Mouse (Mus musculus): ENCODE measurements around the gene Rpl22. TPM values are rescaled to one million over a fixed set of nuclear protein-coding genes. Genes with fewer than 3 reads are reported as not detected.

Rpl22 gene
- polyA plus RNA-seq, 1 experiment = 82.6 TPM

DNA sequence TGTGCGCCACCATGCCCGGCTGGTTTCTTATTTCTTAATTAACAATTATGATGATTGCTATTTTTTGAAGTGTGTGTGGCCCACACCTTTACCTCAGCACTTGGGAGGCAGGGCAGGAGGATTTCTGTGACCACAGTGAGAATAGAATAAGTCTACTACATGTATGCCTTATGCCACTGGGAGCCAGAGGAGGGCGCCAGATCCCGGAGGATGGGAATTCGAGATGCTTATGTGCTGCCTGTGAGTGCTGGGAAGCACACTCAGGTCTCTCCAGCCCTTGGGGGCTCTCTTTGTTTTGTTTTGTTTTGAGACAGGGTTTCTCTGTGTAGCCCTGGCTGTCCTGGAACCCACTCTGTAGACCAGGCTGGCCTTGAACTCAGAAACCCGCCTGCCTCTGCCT lies 3.1 kb downstream of the Rpl22 start:
- no peak for DNase-seq (ENCODE audit: low read depth, low spot score)
- WGBS = 75% methylated on average over 6 of the region's 6 CpGs

GRCm38 (mm10) chr4:152332952-152333351 lies 7.4 kb downstream of the Rpl22 start:
- 29% methylated on average over 2 of the region's 2 CpGs for WGBS
- no peak for DNase-seq (ENCODE audit: low read depth, low spot score)

GRCm38 (mm10) chr4:152333587-152333986 lies 8.0 kb downstream of the Rpl22 start:
- no peak for DNase-seq (ENCODE audit: low read depth, low spot score)
- 95% methylated on average over 12 of the region's 12 CpGs for WGBS

GRCm38 (mm10) chr4:152337772-152338171 lies 12.2 kb downstream of the Rpl22 start:
- 40% methylated on average over 6 of the region's 6 CpGs for WGBS
- no peak for DNase-seq (ENCODE audit: low read depth, low spot score)

GRCm38 (mm10) chr4:152338419-152339292 lies 13.1 kb downstream of the Rpl22 start, which contains the start of gene Chd5:
Gene Chd5 (plus strand): TSS chr4:152338651.
- 2% methylated on average over 94 of the region's 120 CpGs for WGBS
- DNase-seq (ENCODE audit: low read depth, low spot score) = no peak

GRCm38 (mm10) chr4:152339293-152339790 lies 13.8 kb downstream of the Rpl22 start:
- DNase-seq (ENCODE audit: low read depth, low spot score) = no peak
- WGBS = 6% methylated on average over 26 of the region's 26 CpGs

DNA sequence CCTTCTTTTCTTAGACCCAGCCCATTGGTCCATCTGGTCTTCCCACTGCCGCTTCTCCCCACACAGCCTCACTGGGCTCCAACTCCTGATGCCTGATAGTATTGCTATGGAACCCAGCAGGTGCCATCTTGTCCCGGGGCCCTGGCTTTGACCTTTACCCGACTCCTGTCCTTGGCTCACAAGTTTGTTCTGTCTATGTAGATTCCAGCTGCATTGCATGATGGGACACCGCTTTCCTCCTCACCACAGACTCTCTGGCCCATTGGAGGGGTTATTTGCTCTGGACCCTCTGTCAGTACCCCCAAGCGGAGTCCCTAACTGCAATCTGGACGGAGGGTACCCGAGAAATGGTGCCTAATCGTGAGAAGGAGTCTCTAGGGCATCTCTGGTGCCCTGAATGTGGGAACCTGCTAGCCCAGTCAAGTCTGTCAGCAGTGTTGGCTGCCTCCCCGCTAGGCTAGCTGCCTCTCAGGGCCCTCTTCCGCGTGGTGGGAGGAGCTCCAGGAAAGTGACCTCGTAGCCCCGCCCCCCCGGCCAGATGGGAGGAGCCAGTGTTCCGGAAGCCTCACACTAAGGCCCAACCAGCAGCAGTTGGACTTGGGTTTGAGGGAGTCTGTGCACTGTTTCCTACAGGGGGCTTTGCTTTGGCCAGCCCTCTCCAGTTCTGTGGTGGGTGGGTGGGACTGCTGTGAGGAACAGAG lies 15.2 kb downstream of the Rpl22 start:
- WGBS = 40% methylated on average over 15 of the region's 15 CpGs
- DNase-seq (ENCODE audit: low read depth, low spot score) = no peak

DNA sequence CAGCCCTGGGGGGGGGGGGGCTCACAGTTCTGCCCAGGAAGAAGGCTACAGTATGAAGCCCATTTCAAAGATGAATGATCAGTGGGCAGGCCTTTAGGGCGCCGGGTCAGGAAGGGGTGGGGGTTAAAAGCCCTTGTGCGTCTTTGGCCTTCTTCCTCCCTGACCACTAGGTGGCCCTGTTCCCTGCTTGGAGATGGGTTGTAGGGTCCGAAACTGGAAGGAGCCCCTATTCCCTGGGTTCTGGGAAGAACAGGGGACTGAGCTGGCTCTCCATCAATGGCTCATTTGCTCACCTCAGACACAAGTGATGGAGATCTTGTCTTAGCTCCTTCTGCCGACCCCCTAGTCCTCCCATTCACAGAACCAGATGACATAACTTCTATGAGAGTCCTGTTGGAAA lies 17.8 kb downstream of the Rpl22 start:
- DNase-seq (ENCODE audit: low read depth, low spot score) = no peak
- WGBS = 6% methylated on average over 5 of the region's 5 CpGs

DNA sequence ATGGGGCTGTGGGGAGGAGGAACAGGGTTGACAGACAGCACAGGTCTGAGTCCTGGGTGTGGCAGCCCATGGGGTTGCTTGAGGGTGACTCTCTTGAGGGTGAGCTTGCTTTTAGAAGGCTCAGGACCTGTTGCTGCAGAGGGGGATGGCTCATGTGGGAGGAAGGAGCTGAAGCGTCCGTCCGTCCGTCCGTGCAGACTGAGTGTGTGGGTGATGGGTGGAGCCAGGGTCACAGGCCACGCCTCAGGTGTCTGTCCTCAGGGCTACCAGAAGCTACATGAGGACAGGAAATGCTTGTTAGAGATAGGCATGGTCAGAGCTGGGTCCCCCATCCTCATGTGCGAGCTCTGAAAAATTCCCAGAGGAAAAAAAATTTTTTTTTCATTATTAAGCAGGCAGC lies 19.1 kb downstream of the Rpl22 start:
- DNase-seq (ENCODE audit: low read depth, low spot score) = no peak
- 30% methylated on average over 7 of the region's 7 CpGs for WGBS

DNA sequence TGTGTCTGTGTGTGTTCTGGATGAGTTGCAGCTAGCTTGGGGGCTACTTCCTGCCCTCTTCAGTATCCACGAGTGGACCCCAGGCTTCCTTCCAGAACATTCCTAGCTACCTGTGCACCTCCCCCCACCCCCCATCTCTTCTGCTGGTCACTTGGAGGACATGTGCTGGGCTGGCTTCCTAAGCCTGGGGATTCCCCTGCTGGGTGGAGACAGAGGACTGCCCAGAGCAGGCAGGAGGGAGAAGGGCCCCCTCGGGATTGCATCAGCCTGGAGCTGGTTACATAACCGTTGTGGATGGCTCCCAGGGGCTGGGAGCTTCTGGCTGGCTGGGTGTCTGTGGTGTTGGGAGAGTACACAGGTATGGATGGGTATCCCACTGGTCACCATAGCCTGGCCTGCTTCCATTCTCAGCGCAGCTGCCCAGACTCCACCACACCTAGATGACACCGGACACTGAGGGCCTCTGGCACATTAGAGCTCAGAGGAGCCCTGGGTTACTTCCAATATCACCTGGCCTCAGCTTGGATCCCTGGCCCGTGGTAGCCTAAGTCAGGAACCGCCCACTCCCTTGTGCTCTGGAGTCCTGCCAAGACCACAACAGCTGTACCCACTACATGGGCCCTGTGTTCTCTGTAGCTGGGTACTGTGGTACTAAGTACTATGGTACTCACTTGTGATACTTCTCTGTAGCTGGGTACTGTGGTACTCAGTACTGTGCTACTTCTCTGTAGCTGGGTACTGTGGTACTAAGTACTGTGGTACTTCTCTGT lies 19.8 kb downstream of the Rpl22 start:
- no peak for DNase-seq (ENCODE audit: low read depth, low spot score)
- 27% methylated on average over 7 of the region's 7 CpGs for whole genome bisulfite sequencing

DNA sequence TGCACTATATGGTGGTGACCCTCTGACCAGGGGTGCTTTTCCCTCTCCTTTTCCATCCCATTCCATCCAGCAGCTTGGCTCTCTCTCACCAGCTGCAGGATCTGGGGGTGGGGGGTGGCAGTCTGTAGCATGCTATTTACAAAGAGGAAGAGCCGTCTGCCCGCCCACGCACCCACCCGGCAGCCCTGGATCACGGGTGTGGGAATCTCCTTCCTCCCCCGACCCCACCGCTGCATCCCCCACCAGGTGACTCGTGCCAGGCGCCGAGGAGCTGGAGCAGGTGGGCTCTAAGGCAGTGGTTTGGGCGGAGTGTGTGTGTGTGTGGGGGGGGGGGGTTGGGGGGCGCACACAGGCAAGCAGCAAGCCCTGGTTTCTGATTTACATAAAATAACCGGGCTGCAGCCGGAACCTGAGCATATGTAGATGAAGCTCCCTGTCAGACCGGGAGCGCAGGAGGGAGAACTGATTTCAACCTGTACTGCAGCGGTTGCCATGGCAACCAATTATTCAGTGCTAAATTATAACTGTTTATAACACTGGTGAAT lies 24.4 kb downstream of the Rpl22 start:
- DNase-seq (ENCODE audit: low read depth, low spot score) = no peak
- 7% methylated on average over 17 of the region's 17 CpGs for WGBS

- 12% methylated on average over 8 of the region's 8 CpGs for WGBS
- peak; percentile 60 for DNase-seq (ENCODE audit: low read depth, low spot score)
These were observed 25.3 kb downstream of the Rpl22 start for GRCm38 (mm10) chr4:152350722-152351421.

DNA sequence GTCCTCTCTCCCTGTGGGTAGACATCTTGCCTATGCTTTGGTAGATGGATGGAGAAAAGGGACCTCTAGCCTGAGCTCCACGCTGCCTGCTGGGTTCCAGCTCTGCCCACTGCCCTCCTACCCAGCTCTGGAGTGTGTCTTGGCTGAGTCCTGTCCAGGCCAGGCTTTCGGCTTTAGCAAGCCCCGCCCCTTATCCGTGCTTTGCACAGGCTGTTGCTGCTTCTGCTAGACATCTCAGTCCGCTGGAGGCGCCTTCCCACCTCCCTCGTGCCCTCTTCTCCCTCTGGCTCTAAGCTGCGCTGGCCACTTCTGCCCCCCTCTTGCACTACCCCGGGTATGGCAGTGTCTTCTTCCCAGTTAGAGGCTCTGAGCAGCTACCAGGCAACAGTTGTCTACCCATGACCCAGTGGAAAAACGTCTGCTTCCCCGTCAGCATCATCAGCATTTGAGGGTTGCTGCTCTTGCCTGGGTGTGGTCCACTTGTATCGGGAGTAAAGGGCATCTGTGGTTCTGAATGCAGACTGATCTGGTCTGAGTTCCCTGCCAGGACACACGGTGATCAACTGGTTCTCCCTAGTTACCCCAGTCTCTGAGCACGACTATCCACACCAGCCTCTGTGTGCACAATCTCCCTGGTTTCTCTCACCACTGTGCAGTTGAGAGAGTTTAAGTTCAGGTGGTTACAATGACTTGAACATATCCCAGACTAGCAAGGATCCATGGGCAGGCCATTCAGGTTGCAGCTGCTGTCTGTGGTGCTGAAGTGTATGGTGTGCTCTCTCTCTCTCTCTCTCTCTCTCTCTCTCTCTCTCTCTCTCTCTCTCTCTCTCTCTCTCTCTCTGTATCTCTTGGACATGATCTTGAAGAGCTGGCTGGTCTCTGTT lies 26.1 kb downstream of the Rpl22 start:
- WGBS = 12% methylated on average over 14 of the region's 14 CpGs
- no peak for DNase-seq (ENCODE audit: low read depth, low spot score)

GRCm38 (mm10) chr4:152353886-152354637 lies 28.5 kb downstream of the Rpl22 start:
- DNase-seq (ENCODE audit: low read depth, low spot score) = no peak
- 50% methylated on average over 14 of the region's 14 CpGs for WGBS

DNA sequence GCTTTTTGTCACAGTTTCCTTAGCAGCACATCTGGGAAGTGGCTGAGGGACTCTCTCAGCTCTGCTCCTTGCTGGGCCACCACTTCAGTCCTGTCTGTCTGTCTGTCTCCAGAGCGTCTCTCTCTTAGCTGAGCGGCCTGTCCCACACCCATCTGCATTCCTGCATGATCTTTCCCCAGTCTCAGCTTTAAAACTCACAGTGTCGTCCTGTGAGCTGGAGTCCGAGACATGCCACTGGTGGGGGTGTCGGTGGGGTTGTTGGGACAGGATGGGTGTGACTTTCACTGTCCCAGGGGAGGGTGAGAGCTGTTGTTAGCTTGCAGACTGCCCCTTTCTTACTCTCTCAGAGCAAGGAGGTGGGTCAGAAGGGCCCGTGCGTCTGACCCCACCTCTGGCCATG lies 30.1 kb downstream of the Rpl22 start:
- DNase-seq (ENCODE audit: low read depth, low spot score) = no peak
- 59% methylated on average over 7 of the region's 7 CpGs for WGBS

DNA sequence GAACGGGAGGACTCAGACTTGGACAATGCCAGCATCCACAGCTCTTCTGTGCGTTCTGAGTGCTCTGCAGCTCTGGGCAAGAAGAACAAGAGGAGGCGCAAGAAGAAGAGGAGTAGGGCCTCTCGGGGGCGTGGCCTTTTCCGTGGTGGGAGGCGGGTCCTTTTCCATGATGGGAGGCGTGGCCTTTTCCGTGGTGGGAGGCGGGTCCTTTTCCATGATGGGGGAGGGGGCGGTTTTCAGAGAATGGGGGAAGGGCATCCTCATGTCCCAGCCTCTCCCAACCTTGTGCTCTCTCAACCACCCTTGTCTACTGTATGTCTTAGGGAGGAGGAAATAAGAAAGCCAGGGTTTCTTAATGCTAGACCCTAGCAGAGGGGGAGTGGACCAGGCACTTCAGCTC lies 34.2 kb downstream of the Rpl22 start:
- no peak for DNase-seq (ENCODE audit: low read depth, low spot score)
- 9% methylated on average over 11 of the region's 11 CpGs for WGBS

GRCm38 (mm10) chr4:152360855-152361254 lies 35.3 kb downstream of the Rpl22 start:
- DNase-seq (ENCODE audit: low read depth, low spot score) = no peak
- 3% methylated on average over 24 of the region's 24 CpGs for WGBS

DNA sequence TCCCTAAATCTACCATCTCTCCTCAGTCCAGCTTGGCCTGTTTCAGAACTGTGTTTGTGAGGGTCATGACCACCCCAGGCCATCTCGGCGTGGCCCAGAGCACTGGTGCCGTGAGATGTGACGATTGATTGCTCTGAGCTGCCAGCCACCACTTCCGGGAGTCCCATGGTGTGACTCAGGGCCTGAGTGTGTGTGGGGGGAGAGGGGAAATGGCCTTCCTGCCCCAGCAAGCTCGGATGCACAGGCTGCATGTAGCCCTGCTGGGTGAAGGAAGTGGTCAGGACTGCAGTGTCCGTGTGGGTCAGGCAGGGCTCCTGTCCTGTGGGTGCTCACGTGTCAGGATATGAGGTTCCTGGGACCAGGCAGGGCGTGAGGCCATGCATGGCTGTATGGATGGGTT lies 36.6 kb downstream of the Rpl22 start:
- no peak for DNase-seq (ENCODE audit: low read depth, low spot score)
- WGBS = 51% methylated on average over 9 of the region's 9 CpGs

Measured in large intestine, adult 2 months (tissue).